Mouse (Mus musculus) E14TG2a.4 (cell line): ENCODE results near the gene Ksr1.

Experiments
- CTCF ChIP-seq: conservative IDR thresholded peaks from 2 replicates; pipeline ENCODE4 v1.5.1; 2014; ENCODE audit warnings: low read length
- NANOG ChIP-seq: IDR thresholded peaks from 2 replicates; pipeline ENCODE4 v1.6.1; 2014; ENCODE audit warnings: borderline replicate concordance, low read length, mixed read lengths

- TF ChIP-seq CTCF (no peak), NANOG (no peak)
Observed at GRCm38 (mm10) chr11:78971096-78971495, 175.1 kb downstream of the Ksr1 start.
